Mouse (Mus musculus) brain, embryonic 14.5 days (tissue): ENCODE results near the gene Fntb. TPM values are rescaled to one million over a fixed set of nuclear protein-coding genes. Genes with fewer than 3 reads are reported as not detected.

Source experiments
- DNase-seq: peaks from one replicate; pipeline ENCODE4 v3.0.0-alpha.2; 2011; ENCODE audit warnings: low read depth
- CTCF ChIP-seq: fragments of 200-500 bp; IDR thresholded peaks from 2 replicates; pipeline ENCODE4 v1.5.1; 2012; ENCODE audit warnings: inconsistent platforms, mild to moderate bottlenecking, moderate library complexity, borderline replicate concordance; ENCODE audit not compliant: insufficient read depth, insufficient read length; ENCODE audit errors: extremely low read depth
- POLR2A ChIP-seq: fragments of 200-500 bp; IDR thresholded peaks from 2 replicates; pipeline ENCODE4 v1.6.1; 2012; ENCODE audit warnings: mild to moderate bottlenecking, inconsistent platforms, borderline replicate concordance; ENCODE audit not compliant: poor library complexity, insufficient read depth, insufficient read length, severe bottlenecking; ENCODE audit errors: extremely low read depth
- polyA plus RNA-seq: library from polyadenylated mRNA; depleted of rRNA; stranded (reverse); fragments of >200 nt; gene quantifications from 2 replicates; pipeline ENCODE4 v1.2.3, GENCODE M21; 2012

Gene Fntb
- polyA plus RNA-seq, 1 experiment, result 40.0 TPM

GRCm38 (mm10) chr12:76920990-76921389, 155.6 kb downstream of the Fntb start:
- no peak for DNase-seq
- TF ChIP-seq CTCF (no peak), POLR2A (no peak)

GRCm38 (mm10) chr12:76923118-76923517, 157.7 kb downstream of the Fntb start:
- TF ChIP-seq POLR2A (no peak), CTCF (no peak)
- no peak for DNase-seq

- DNase-seq, result no peak
- TF ChIP-seq POLR2A (no peak), CTCF (no peak)
These were observed 159.7 kb downstream of the Fntb start for GRCm38 (mm10) chr12:76924904-76925604.

- TF ChIP-seq CTCF (no peak), POLR2A (no peak)
- DNase-seq, result no peak
These were observed 161.1 kb downstream of the Fntb start for GRCm38 (mm10) chr12:76926338-76926945.

GRCm38 (mm10) chr12:76927012-76927411, 161.6 kb downstream of the Fntb start:
- no peak for TF ChIP-seq POLR2A
- TF ChIP-seq CTCF, result no peak

GRCm38 (mm10) chr12:76927539-76927938, 162.2 kb downstream of the Fntb start:
- TF ChIP-seq CTCF, result no peak
- TF ChIP-seq POLR2A, result no peak

More at GRCm38 (mm10) chr12:76927012-76927411, 161.6 kb downstream of the Fntb start:
- DNase-seq, result no peak

GRCm38 (mm10) chr12:76930177-76930576, 164.8 kb downstream of the Fntb start:
- no peak for DNase-seq
- no peak for TF ChIP-seq CTCF
- no peak for TF ChIP-seq POLR2A

More at GRCm38 (mm10) chr12:76927539-76927938, 162.2 kb downstream of the Fntb start:
- no peak for DNase-seq

GRCm38 (mm10) chr12:76931739-76932687, 166.6 kb downstream of the Fntb start:
- no peak for DNase-seq
- TF ChIP-seq POLR2A, result no peak

GRCm38 (mm10) chr12:76932688-76933060, 167.3 kb downstream of the Fntb start:
- TF ChIP-seq POLR2A (no peak), CTCF (no peak)
- DNase-seq, result peak; percentile 14

- no peak for TF ChIP-seq CTCF
- TF ChIP-seq POLR2A, result no peak
These were observed 169.0 kb downstream of the Fntb start for GRCm38 (mm10) chr12:76934438-76934837.

GRCm38 (mm10) chr12:76936211-76936610, 170.8 kb downstream of the Fntb start:
- no peak for TF ChIP-seq CTCF
- TF ChIP-seq POLR2A, result no peak
- no peak for DNase-seq

More at GRCm38 (mm10) chr12:76934438-76934837, 169.0 kb downstream of the Fntb start:
- no peak for DNase-seq
